Mouse (Mus musculus) A20 (cell line): ENCODE data around the gene Myzap.

ENCODE experiments used
- DNase-seq: peaks from one replicate; pipeline ENCODE4 v3.0.0-alpha.2; 2011; ENCODE audit warnings: low read depth, low spot score

Gene Myzap

DNA sequence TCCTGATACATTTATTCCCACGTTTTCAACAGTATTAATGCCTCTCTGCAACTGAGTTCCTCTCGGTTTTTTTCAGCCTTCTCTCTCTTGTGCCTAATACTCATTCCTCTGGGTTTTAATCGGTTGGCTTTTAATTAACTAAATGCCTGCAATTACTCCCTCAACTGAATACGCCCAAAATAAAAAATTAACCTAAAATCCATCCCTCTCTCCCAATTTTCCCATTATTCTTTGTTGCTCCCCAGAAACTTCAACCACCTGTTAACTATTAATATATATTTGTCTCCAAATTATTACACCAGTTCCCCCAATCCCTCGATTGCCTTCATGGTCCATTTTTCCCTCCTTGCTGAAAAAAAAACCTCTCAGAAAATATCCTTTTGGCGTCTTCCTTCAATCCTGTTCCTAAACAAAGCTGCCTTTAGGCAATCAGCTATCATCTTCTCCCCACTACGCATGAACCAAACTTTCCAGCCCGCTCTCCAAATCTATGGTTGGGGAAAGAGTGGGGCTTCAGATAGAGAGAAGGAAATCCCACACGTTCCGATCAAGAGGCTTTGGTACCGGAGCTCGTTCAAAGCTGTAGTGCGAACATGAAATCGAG is 107.2 kb downstream of the Myzap start:
- no peak for DNase-seq

DNA sequence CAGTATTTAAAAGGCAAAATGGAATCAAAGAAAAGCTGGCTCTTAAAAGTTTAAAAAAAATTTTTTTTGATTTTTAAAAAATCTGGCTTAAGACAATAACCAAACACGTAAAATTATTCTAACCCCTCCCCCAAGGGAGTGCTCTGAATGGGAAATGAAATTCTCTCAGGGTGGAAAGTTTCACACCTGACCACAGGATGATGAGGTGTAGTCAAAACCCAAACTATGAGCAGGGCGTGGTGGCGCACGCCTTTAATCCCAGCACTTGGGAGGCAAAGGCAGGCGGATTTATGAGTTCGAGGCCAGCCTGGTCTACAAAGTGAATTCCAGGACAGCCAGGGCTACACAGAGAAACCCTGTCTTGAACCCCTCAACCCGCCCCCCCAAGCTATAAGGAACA is 108.3 kb downstream of the Myzap start:
- peak; percentile 39 for DNase-seq

DNA sequence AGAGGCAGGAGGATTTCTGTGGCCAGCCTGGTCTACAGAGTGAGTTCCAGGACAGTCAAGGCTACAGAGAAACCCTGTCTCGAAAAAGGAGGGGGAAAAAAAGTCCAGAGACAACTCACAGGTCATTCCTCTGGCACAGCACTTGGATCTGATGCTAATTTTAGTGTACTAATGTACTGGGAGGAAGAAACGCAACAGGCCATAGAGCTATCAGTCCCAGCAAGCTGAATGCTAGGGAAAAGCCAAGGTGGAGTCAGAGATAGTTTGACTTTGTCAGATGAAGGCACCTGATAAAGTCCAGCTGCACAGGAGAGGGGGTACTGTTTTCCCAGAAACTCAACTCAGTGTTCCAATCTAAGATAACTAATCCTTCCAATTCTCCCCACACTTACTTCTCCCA is 111.9 kb downstream of the Myzap start:
- no peak for DNase-seq

DNA sequence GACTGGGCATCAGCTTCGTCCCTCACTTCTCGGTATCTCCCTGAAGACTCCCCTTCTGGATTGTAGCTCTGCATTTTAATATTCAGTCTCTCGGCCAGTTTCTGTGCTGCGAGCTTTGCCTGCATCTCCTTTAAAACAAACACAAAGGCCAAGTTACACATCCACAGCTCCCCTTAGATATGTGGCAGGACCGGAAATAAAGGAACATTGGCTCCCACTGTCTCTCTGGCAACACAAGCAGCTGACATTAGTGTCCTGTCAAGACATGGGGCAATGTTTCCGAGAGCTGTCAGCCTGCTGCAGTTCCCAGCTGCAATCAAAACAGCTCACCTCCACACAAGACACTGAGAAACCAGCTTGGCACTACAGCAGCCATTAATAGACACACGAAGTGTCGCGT is 112.7 kb downstream of the Myzap start:
- no peak for DNase-seq

DNA sequence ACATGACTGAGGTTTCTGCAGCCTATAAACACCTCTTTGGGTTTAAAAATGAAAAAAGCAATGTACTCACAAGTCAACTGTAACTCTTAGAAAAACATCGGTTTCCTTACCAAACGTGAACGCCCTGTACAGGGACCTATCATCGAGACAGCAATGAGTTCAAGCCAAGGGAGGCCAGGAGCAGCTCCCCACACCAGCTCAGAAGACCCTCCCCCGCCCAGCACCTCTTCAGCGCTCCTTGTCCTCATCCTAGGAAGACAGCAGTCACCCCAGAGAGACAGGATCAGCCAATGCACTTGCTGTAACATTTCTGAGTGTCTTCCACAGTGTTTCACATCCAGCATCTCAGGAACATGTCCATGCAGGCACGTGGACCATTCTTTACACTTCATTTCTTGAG is 113.6 kb downstream of the Myzap start:
- DNase-seq = no peak

DNA sequence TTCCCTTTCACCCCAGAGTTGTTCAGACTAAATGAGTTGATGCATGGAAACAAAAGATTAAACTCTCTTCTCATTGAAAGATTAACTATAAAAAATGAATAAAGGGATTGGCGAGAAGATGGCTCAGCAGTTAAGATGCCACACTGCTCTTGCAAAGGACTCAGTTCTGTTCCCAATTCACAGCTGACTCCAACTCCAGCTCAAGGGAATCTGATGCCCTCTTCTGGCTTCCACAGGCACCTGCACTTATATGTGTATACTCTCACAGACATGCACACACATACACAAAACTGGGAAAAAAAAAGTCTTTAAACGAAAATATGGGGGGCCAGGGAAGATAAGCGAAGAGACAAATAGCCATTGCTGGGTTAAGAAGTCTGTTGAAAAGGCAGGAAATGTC is 115.6 kb downstream of the Myzap start:
- no peak for DNase-seq

DNA sequence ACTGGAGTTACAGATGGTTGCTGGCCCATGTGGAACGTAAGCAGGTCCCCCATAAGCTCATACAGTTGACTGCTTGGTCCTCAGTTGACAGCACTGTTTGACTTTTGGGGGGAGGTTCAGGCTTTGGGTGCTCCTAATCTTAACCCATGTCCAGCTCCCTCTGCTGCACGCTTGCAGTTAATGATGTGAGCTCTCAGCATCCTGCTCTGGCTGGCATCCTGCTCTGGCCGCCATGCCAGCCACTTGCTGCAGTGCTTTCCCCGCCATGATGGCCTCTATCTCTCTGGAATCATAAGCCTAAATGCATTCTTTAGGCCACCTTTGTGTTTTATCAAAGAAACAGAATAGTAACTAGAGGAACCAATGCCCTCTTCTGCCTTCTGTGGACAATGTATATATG is 116.6 kb downstream of the Myzap start:
- no peak for DNase-seq

DNA sequence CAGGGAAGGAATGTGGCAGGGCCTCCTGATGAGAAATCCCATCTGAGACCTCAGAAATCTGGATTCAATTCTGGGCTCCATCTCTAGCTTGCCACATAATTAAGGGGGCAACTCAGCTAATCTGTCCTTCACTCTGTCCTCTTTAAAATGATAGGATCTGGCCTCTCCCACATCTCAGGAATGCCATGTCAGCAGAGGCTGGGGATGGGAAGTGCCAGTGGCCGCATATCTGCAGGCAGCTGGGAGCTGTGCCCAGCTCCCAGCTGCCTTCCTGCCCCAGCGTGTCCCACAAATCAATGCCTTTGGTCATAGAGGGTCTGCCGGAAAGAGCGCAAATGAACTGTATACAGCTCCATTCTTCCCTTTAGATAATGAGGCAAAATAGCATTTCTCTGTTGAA is 124.7 kb downstream of the Myzap start:
- DNase-seq = no peak

DNA sequence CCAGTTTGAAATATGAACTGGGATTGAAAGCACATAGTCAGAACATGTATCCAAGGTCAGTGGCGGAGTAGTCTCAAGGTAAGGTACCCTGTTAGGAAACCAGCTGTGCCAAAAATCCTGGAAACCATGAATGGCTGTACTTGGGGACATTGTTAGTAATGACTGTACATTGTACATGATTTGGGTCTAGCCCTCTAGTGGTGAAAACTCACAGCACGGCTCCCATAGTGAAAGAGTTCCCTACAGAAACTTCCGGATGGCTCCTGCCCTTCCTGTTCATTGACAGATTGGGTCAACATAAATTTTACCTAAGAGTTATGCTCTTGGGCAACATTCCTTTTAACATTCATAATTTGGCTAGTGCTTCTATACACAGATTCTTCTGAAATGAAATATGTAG is 126.0 kb downstream of the Myzap start:
- DNase-seq = peak; percentile 28

DNA sequence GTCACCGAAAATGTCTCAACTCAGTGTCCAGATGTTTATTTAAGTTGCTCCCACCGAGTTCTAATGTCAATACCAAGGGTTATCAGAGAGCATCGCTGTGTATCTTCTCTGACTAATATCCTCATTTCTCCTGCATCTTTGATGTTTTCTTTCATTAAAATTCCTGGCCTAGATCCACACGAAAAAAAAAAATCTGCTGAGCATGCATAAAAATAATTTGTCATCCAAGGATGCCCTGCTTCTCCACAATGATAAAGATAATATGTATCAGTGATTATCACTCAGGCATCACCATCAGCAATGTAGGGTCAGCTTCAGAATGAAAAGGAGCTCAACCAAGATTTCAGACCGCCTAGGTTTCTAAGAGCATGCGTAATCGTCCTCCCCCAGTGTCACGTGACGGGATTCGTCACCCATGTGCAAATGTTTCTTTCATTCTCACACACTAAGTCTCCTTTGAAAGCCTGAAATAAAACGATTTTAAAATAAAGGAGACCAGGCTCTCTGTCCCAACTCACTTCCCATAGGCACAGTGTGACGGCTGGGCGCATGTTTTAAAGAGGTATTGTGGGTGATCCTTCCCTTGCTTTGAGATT is 129.0 kb downstream of the Myzap start:
- DNase-seq = no peak

DNA sequence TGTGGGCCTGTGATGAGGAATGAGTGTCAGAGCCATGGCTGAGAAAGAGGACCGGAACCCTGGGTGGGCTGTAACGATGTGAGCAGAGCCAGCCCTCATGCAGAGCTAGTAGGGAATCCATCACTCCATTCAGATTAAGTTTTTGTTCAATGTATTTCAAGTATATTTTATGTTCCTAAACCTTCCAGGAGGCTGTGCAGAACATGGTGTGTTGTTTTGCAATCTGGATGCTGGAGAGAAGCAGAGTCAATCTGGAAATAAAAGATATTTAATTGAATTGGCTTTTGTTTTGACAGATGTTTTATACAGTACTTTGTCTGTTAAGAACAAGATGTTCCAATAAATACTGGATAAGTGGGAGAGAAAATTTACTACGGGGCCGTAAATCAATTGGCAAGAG is 135.4 kb downstream of the Myzap start:
- DNase-seq = no peak
